Mouse (Mus musculus) left cerebral cortex, adult 11 months (tissue): ENCODE data around the gene Synpo2.
A peak's percentile ranks its signal among the peaks of the same experiment; 100 is the strongest.

ENCODE experiments used
- DNase-seq: peaks from one replicate; pipeline ENCODE4 v3.0.0; 2022; ENCODE audit warnings: low spot score

Synpo2 gene

GRCm38 (mm10) chr3:123166450-123166849 lies 69.5 kb downstream of the Synpo2 start:
- DNase-seq, result no peak

- DNase-seq, result no peak
These were observed 71.8 kb downstream of the Synpo2 start for GRCm38 (mm10) chr3:123164183-123164582.

GRCm38 (mm10) chr3:123163192-123163523 lies 72.8 kb downstream of the Synpo2 start:
- DNase-seq, result no peak

GRCm38 (mm10) chr3:123162289-123163191 lies 73.4 kb downstream of the Synpo2 start:
- DNase-seq, result no peak

- DNase-seq, result no peak
These were observed 75.2 kb downstream of the Synpo2 start for GRCm38 (mm10) chr3:123160792-123161191.

- DNase-seq, result peak; percentile 54
These were observed 76.7 kb downstream of the Synpo2 start for GRCm38 (mm10) chr3:123159139-123159824.

GRCm38 (mm10) chr3:123158579-123158978 lies 77.4 kb downstream of the Synpo2 start:
- no peak for DNase-seq

- DNase-seq, result no peak
These were observed 82.6 kb downstream of the Synpo2 start for GRCm38 (mm10) chr3:123153337-123153736.

- DNase-seq, result no peak
These were observed 83.0 kb downstream of the Synpo2 start for GRCm38 (mm10) chr3:123152911-123153310.

- no peak for DNase-seq
These were observed 85.3 kb downstream of the Synpo2 start for GRCm38 (mm10) chr3:123150523-123151135.

- no peak for DNase-seq
These were observed 86.4 kb downstream of the Synpo2 start for GRCm38 (mm10) chr3:123149380-123150162.

- no peak for DNase-seq
These were observed 87.3 kb downstream of the Synpo2 start for GRCm38 (mm10) chr3:123148641-123149040.

GRCm38 (mm10) chr3:123146557-123146956 lies 89.4 kb downstream of the Synpo2 start:
- no peak for DNase-seq

GRCm38 (mm10) chr3:123145942-123146341 lies 90.0 kb downstream of the Synpo2 start:
- DNase-seq, result no peak

- DNase-seq, result no peak
These were observed 92.5 kb downstream of the Synpo2 start for GRCm38 (mm10) chr3:123143412-123143811.

GRCm38 (mm10) chr3:123142298-123142697 lies 93.7 kb downstream of the Synpo2 start:
- no peak for DNase-seq

- DNase-seq, result no peak
These were observed 94.9 kb downstream of the Synpo2 start for GRCm38 (mm10) chr3:123141069-123141468.

GRCm38 (mm10) chr3:123140134-123140533 lies 95.8 kb downstream of the Synpo2 start:
- DNase-seq, result no peak

GRCm38 (mm10) chr3:123139619-123140018 lies 96.3 kb downstream of the Synpo2 start:
- no peak for DNase-seq

GRCm38 (mm10) chr3:123138274-123139003 lies 97.5 kb downstream of the Synpo2 start:
- no peak for DNase-seq

- no peak for DNase-seq
These were observed 103.8 kb downstream of the Synpo2 start for GRCm38 (mm10) chr3:123132101-123132500.
